In genomic region chr11:88758402-88758801, GRCm38 (mm10) we compare ENCODE assay signal across 20 mouse cellular contexts. TPM values are rescaled to one million over a fixed set of nuclear protein-coding genes. Genes with fewer than 3 reads are reported as not detected.
DNase-seq lines count a peak whose midpoint lies in the region; ATAC-seq and TF ChIP-seq lines count a peak whose summit lies in the region.
"Had no signal": no experiment of that assay in that cellular context is flagged by ENCODE, and none has a peak within 500 bp of the region (broad histone marks: within the 10 kb centered on the region; RNA-seq: fewer than 3 reads in every experiment).

No protein-coding gene starts in this region.

- no peak overlapping the region for H3K4me3 ChIP-seq in myocyte
- H3K4me3 ChIP-seq: heart, embryonic 10.5 days; liver, embryonic 15.5 days; midbrain, embryonic 12.5 days had no signal

- no peak overlapping the region for H3ac ChIP-seq in myocyte (ENCODE audit: control insufficient read depth, insufficient read length)

- H3K79me2 ChIP-seq in myocyte (ENCODE audit: control insufficient read depth, insufficient read depth), result no peaks in the 10 kb centered on the region

- ATAC-seq in activated CD4-positive, CD25-positive, alpha-beta regulatory T cell, adult 4 months, result no peak
- ATAC-seq in inflammation-experienced regulatory T-cells, adult 6 months, result no peak
- ATAC-seq: forebrain, embryonic 16.5 days; hindbrain, postnatal 0 days had no signal

- DNase-seq in adrenal gland, adult 2 months, result peak; percentile 4
- no peak for DNase-seq in adrenal gland, postnatal 10 days
- peak; percentile 10 to 26 for DNase-seq in kidney, postnatal 4 days
- DNase-seq in kidney, postnatal 14 days, result no peak
- peak; percentile 54 for DNase-seq in brain, embryonic 14.5 days (ENCODE audit: low read depth)
- DNase-seq: cerebellum, adult 11 months; cerebellum, postnatal 36 days; gastrocnemius, postnatal 36 days; heart, postnatal 14 days; right cerebral cortex, adult 18-20 months; thymus, postnatal 25 days had no signal

- peak overlapping the region; percentile 60 for H3K4me2 ChIP-seq in myocyte (ENCODE audit: low read depth)
- H3K4me2 ChIP-seq: liver, embryonic 15.5 days; midbrain, embryonic 12.5 days had no signal

- no peaks in the 10 kb centered on the region for H3K36me3 ChIP-seq in myocyte (ENCODE audit: control insufficient read depth, insufficient read depth)
- H3K36me3 ChIP-seq: G1E; heart, embryonic 10.5 days; liver, embryonic 15.5 days; midbrain, embryonic 12.5 days had no signal

- no peak for TF ChIP-seq CTCF in brain, embryonic 14.5 days (IDR thresholded peaks at IDR 0.05; ENCODE audit: borderline replicate concordance, extremely low read depth, insufficient read depth, insufficient read length)

- no peaks in the 10 kb centered on the region for H3K27me3 ChIP-seq in myocyte (ENCODE audit: control insufficient read depth, insufficient read depth, insufficient read length)
- H3K27me3 ChIP-seq: liver, embryonic 15.5 days; midbrain, embryonic 12.5 days had no signal

- TF ChIP-seq POLR2A in brain, embryonic 14.5 days (IDR thresholded peaks at IDR 0.05; ENCODE audit: borderline replicate concordance, extremely low read depth, insufficient read depth, insufficient read length, poor library complexity, severe bottlenecking), result no peak
- TF ChIP-seq POLR2A in myocyte (IDR thresholded peaks at IDR 0.05; ENCODE audit: insufficient read length, low read depth), result no peak

TF ChIP-seq in myocyte, 11 proteins besides CTCF, POLR2A, EP300 and RAD21:
- TF ChIP-seq MAX (IDR thresholded peaks at IDR 0.05; ENCODE audit: low read depth) (no peak), MYOD1 (IDR thresholded peaks at IDR 0.05; ENCODE audit: control insufficient read depth in 1 of 3, insufficient read length in 2 of 3, low read depth in 2 of 3) (peak; percentile 20 to 95 (median 94)), MYOG (IDR thresholded peaks at IDR 0.05; ENCODE audit: control insufficient read depth in 1 of 3, insufficient read depth in 1 of 3, insufficient read length in 2 of 3, low read depth in 2 of 3) (peak; percentile 65 to 96 (median 76)), TCF12 (IDR thresholded peaks at IDR 0.05; ENCODE audit: insufficient read depth, poor library complexity, severe bottlenecking) (peak; percentile 44), REST (IDR thresholded peaks at IDR 0.05; ENCODE audit: insufficient read depth, insufficient read length) (no peak), TCF3 (IDR thresholded peaks at IDR 0.05; ENCODE audit: insufficient read length, low read depth) (peak; percentile 60)

RNA-seq across cellular contexts. Expression of gene Msi2, which starts 40.1 kb away (rescaled TPM):
- total RNA-seq in adrenal gland, adult 2 months (2021), result 100 to 1,000 TPM; 205 to 214 TPM
- 39.1 and 40.3 TPM in 2 replicates for polyA plus RNA-seq in adrenal gland, adult 2 months (2012; rRNA removed)
- 100 to 1,000 TPM; 149 to 152 TPM for total RNA-seq in adrenal gland, postnatal 10 days (2021)
- polyA plus RNA-seq in brain, embryonic 14.5 days (2012; rRNA removed), result 74.1 and 90.4 TPM in 2 replicates
- 37.9 TPM for polyA plus RNA-seq in myocyte (2012; fragmentation: generic; extraction: Trizol)
- 10 to 100 TPM; 21.6 to 25.6 TPM for polyA plus RNA-seq in activated CD4-positive, CD25-positive, alpha-beta regulatory T cell, adult 4 months (2017; shearing (Covaris generic))
- polyA plus RNA-seq in inflammation-experienced regulatory T-cells, adult 6 months (2017; shearing (Covaris generic)), result 10 to 100 TPM; 23.6 to 30.8 (median 26.0) TPM

Comparison
In these comparisons a context has a peak if more than half of its experiments do, and no peak if none do; other contexts are left out.
1. DNase-seq: peak in adrenal gland, adult 2 months (single experiment), kidney, postnatal 4 days (2 of 2) and brain, embryonic 14.5 days (single experiment); none in adrenal gland, postnatal 10 days (single experiment) and kidney, postnatal 14 days (single experiment).